Mouse (Mus musculus) cerebellum, postnatal 36 days (tissue): ENCODE results near the gene Setd6.
A peak's percentile ranks its signal among the peaks of the same experiment; 100 is the strongest.

ENCODE experiments used
- DNase-seq, 2 experiments: peaks; one replicate each; pipeline ENCODE4 v3.0.0; 2021 to 2022; ENCODE audit warnings: mixed read lengths in 2 of 2

Setd6 gene

GRCm38 (mm10) chr8:95715676-95716531 is at the start of gene Setd6:
TSS of gene Setd6 (plus strand) at chr8:95715881.
- DNase-seq = peak; percentile 78 to 81

DNA sequence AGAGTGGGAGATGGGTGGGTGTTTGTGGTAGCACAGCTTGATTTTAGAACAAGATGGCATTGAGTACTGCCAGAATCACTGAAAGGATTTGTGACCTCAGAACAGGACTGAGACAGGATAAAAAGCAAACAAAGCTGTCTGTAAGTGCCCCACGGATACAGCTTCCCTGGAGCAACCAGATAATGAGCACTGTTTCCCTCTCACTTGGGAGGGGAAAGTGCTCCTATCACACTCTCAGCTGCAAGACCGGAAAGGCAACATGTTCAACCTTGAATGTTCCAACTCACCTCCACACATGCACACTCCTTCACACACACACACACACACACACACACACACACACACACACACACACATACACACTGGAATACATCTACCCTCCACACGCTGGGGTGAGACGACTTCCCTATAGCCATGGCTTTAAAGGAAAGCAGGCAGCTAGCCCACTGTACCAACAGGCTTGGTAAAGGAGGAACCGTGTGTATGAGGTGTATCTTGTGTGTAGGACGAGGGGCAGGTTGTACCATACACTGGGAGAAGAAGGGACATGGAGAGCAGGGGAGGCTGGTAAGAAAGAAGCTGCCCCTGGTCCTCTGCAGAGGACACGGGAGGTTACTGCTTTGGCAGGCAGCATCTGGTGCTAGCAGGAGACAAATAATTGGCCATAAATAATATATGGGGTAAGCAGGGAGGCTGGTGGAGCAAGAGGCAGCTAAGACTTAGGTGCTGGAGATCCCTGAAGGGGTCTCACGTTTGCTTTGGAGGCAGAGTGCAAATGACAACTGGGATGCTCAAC is 47.3 kb upstream of the Setd6 start:
- DNase-seq = no peak

GRCm38 (mm10) chr8:95669967-95670366 is 45.7 kb upstream of the Setd6 start:
- DNase-seq = no peak

DNA sequence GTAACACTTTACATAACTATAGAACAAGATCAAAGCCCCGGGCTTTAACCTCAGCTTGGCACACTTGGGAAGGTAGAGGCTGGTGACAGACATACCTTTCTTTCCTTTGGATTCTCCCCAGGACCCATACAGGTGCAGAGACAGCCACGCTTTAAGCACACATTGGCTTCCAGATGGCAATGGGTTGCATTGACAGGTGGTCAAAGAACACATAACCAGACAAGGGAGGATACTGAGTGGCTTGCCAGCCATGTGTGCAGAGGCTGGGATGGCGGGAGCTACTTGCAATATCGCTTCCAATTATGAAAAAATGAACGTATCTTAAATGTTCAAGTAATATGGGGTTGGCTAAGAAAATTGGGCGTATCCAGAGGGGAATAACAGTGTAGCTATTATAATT is 43.8 kb upstream of the Setd6 start:
- no peak for DNase-seq

- no peak for DNase-seq
Observed at GRCm38 (mm10) chr8:95672811-95673210, 42.9 kb upstream of the Setd6 start.

GRCm38 (mm10) chr8:95676631-95677030 is 39.0 kb upstream of the Setd6 start, which contains the start of gene Ndrg4:
TSS of gene Ndrg4 (plus strand) at chr8:95676980.
- no peak for DNase-seq

DNA sequence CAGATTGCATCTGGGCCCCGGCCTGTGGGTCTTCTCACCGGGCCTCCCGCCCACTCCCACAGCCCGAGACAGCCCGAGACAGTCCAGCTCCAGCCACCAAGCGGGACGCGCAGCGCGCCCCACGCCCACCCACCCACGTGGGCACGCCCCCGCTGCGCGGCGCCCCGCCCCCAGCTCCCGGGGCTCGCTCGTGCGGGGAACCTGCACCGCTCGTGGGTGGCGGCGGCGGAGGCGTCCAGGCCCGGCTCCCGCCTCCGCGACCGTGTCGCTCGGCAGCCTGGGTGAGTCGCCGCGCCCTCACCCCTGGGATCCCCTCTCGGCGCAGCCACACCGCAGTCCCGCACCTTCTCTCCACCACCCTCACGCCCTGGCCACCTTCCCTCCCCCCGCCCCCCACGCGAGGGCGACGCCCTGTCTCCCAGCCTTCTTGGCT is 38.1 kb upstream of the Setd6 start:
- DNase-seq = no peak

DNA sequence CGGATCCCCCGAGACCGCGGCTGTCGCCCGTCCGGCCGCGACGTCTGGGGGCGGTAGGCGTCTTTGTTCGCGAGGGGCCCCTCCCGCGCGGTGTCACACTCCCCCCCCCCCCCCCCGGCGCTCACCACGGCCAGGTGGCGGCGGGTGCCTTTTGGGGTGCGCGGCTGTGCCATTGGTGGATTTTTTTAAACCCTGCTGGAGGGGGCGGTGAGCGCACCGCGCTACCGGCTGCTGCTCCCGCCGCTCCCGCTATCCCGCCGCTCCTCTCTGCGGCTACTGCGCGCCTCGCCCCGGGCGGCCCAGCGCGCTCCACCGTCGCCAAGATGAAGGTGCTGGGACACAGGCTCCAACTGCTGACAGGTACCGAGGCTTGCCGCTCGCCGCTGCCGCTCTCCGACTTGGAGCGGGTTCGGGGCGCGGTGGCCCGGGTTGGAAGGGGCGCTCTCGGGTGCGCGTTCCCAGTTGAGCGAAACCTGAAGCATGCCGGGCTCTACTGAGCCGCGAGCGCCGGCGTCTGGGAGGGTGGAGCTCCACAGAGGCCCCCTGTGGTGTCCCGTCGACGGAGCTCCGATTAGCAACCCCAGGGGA is 37.6 kb upstream of the Setd6 start:
- peak in 1 of 2 experiments; percentile 42 for DNase-seq

DNA sequence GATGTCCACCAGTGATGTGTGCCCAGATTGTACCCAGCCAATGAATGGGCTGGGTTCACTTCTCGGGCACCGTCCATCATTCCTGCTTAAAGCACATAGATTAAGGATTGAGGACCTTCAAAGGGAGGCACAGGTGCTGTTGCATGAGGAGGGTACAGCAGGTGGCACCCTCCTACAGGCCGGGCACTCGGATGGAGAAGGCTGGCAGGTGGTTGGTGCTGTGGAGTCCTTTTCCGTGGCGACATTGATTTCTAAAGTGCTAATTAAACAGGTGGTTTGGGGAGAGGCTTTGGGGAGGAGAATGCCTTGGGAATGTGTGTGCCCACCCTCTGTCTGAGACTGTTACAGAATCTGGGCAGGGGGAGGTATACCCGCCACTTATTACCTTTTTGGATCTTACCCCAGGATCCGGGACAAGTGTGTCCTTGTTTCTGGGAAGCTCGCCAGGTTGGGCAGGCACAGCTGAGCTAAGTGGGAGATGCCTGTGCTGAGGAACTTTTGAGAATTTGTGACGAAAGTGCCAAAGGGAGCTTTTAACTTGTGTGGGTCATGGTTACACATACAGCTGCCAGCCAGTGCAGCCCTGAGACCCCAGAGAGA is 27.5 kb upstream of the Setd6 start:
- no peak for DNase-seq

DNA sequence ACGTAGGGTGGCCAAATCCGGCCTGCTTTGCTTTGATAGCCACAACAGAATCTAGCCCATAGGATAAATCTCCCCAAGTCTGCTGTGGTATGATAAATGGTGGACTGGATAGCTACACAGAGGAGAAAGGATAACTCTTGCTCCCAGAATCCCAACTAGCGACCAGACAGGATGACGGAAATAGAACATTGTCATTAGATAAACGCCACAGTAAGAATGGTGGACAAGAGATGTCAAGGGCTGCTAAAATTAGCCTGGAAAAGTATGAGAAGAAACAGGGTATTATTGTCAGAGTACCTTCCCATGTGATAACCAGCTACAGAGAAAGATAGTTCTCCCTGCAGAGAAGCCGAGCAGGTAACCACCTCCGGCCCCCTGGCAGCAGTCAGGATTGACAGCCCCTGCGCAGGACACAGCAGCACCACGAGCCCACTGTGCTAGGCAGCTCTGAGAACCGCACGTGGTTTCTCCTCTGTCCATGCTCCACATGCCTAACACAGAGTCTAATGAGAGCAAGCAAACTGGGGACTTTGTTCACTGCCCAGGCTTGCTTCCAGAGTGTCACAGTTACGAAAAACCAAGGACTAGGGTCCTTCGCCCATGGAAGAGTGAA is 24.6 kb upstream of the Setd6 start:
- no peak for DNase-seq

GRCm38 (mm10) chr8:95694631-95695030 is 21.1 kb upstream of the Setd6 start:
- no peak for DNase-seq

- no peak for DNase-seq
Observed at GRCm38 (mm10) chr8:95696661-95697060, 19.0 kb upstream of the Setd6 start.

DNA sequence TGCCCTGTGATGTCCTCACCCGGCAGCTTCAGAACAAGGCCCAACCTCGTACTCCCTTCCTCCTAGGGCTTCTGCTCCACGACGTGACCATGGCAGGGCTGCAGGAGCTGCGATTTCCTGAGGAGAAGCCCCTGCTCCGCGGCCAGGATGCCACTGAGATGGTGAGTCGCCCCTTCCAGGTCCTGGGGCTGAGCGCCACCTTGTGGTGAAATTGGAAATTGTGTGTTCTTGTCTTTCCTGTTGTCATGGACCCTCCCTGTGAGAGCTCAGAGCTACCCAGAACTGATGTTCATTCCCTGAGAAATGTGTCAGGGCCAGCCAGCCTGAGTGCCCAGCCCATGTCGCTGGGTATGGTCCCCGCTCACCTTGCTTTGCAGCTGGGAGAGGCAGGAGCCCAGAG is 18.6 kb upstream of the Setd6 start:
- DNase-seq = peak; percentile 84 to 89

DNA sequence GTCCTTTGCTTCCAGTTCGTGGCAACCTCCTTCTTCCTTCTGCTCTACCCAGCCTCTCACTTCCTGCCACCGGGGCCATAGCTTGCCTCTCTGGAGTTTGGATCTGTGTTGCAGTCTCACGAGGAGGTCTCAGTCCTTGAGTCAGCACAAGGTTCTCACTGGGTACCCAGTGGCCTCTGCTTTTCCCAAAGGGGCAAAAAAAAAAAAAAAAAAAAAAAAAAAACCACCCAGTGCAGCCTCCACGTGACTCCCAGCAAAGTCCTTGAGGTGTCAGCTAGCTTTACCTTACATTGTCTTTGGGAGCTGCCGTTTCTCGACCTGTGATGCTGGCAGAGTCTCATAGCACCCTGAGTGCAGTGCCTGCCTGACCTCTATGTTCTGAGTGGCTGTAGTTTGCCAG is 17.5 kb upstream of the Setd6 start:
- DNase-seq = no peak

DNA sequence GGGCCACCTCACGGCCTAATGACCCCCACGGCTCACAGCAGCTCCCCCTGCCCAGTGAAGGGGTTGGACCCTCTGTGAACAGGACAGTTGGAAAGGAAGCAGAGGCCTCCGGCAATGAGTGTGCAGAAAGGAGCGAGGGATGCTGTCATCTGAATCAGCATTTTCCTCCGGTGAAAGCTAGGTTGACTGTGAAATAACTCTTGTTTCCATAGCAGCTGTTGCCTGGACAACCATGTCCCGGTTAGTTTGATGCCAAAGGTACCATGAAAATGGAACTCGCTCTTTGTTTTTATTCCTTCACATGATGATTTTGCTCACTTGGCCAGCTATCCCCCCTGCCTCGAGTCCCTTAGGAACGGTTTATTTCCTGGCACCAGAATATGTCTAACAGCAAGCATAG is 15.4 kb upstream of the Setd6 start:
- DNase-seq = no peak

DNA sequence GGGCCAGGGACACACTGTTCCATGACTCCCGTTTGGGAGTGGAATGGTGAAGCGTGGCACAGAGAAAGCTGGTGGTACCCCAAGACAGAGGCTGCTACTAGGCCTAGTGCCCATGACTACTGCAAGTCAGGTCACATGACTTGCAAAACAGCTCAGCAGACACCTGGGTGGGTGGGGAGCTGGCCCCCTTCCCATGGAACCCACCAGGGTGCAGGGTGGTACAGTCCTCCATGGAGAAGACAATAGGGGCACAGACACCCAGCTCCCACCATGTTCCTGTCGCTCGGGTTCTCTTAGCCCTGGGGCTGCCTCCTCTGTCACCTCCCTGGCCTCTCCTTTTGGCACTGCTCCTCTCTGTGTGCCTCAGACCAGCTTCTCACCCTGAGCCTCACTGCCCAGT is 13.9 kb upstream of the Setd6 start:
- peak in 1 of 2 experiments; percentile 31 for DNase-seq

DNA sequence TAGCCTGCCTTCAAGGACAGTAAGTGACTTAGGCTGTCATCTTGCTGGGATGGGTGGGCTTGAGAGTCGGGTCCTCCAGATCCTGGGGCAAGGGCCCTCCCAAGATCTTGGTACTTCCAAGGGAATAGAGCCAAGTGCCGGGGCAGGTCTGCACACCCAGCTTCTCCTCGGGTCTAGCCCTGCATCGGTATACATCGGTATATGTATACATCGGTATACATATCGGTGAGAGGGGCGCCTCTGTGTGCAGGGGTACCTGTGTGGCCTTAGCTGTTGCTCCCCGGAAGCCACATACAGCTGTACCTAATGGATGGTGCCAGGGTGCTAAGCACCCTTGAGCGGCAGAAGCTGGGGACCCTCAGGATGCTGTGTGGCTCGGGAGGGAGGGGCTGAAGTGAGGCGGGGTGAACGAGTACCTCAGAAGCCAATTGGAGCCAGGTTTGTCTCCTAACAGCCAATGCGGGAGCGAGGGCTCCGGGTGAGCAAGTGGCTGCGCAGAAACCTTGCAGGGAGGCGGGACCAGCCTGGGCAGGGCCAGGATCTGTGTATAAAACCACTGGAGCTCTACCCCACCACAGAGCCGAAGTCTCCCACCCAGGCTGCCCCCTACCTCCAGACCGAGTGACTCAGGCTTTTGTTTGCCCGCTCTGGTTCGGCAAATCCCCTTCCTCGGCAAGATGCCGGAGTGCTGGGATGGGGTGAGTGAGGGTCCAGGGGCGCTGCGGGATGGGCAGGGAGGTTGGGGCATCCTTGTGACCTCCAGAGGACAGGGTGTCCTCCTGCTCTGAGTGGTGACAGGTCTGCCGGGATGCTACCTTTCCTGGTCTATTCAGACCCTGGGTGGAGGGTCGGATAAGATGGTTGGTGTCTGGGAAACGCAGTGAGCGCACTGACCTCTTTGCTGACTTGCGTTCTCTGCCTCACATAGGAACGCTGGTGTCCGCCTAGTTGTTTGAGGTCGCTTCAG is 12.9 kb upstream of the Setd6 start:
- DNase-seq = peak; percentile 88 to 92

DNA sequence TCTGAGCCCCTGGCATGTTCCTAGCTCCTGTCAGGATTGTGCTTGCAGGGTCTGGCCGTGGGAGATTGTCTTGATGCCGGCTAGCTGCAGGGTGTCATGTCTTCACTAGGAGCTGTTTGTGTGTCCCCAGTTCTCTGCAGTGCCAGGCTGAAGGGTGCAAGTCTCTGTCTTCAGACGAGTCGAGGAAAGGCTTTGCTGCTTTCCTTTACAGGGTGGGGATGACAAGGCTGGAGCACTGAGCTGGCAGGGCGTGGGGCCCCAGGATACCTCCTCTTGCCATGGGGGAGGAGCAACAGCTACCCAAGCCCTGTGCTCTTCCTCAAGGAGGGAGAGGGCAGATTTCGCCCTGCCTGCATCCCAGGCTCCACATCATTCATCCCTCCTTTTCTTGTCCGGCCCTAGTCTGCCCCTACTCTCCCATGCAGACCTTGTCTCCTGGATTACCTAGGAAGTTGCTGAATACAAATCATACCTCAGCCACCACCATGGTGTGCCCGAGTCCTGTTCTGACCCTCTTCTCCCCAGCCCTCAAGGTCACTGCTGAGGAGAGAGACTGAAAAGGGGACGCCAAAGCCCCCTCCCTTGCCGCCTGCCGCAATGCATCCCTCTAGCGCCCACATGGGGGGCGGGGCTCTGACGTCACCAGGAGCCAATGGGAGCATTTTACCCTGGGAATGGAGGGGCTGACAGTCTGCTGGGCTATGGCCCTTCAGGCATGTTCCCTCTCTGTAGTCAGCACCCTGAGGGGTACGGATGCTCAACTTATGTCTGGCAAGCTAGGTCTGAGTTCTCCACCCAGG is 12.0 kb upstream of the Setd6 start:
- peak; percentile 87 to 92 for DNase-seq

DNA sequence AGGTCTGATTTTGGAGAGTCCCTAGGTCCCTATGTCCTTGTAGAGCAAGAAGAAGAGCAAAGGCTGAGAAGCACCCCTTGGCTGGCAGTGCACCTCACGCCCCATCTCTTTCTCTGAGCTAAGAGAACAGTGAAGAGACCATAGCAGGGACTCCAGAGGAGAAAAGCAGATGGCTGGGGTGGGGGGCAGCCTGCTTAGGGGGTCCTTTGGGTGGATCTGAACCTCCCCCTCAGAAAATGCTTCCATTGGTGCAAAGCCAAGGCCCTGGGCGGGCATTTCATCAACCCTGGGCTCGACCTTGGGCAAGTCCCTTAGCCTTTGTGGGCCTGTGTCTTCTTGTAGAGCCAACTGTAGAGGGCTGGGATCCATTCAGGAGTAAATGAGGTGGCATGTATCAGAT is 11.1 kb upstream of the Setd6 start:
- peak in 1 of 2 experiments; percentile 14 for DNase-seq

DNA sequence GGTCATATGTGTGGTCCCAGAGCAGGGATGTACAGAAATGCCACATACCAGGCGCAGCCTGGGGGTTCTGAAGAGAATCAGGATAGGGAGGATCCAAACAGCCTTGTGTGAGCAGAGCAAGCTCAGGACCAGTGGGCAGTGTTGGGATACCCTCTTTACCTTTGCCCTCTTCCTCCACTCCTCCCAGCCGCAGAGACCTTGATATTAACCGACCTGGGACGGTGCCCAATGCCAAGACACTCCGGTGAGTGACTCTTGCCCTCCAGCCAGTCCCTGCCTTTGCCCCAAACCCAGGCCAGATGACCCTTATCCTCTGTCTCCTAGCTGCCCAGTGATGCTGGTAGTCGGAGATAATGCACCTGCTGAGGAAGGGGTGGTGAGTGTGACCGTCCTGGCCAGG is 6.1 kb upstream of the Setd6 start:
- DNase-seq = no peak
